Comparison of ENCODE assay signal across 27 mouse cellular contexts in the genomic region with DNA sequence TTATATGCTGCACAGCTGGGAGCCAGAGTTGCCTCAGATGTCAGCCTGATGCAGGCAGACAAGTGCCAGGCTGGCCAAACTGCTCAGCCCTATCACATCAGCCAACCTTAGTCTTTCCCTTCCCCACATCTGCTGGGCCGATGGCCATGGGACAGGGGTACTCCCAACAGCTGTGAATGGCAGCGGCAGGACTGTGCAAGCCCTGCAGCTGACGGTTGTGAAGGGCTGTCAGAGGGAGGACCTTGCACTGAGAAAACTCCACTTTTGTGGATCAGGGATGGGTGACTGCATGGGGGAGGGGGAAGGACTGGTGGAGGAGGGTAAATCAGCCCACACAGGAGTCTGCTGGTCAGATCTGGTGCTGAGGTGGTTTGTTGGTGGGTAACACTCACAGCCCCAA. TPM values are rescaled to one million over a fixed set of nuclear protein-coding genes. Genes with fewer than 3 reads are reported as not detected.
DNase-seq lines count a peak whose midpoint lies in the region; ATAC-seq lines count a peak whose summit lies in the region.
"Had no signal": no experiment of that assay in that cellular context is flagged by ENCODE, and none has a peak within 500 bp of the region (broad histone marks: within the 10 kb centered on the region; RNA-seq: fewer than 3 reads in every experiment).

No protein-coding gene starts in this region.

- H3K27me3 ChIP-seq in embryonic facial prominence, embryonic 14.5 days (replicated peaks; ENCODE audit: control insufficient read depth, insufficient read depth, low read length), result no peaks in the 10 kb centered on the region; the same call in 1 of the 2 replicates
- H3K27me3 ChIP-seq in embryonic facial prominence, embryonic 10.5 days (replicated peaks; ENCODE audit: low read depth, poor library complexity, severe bottlenecking), result no peaks in the 10 kb centered on the region; the same call in 1 of the 2 replicates
- H3K27me3 ChIP-seq in hindbrain, embryonic 12.5 days, result no peaks in the 10 kb centered on the region
- peaks cover 15% of the 10 kb centered on the region; the same call in 1 of the 2 replicates for H3K27me3 ChIP-seq in hindbrain, embryonic 13.5 days
- no peaks in the 10 kb centered on the region; the same call in 1 of the 2 replicates for H3K27me3 ChIP-seq in midbrain, embryonic 12.5 days
- H3K27me3 ChIP-seq in midbrain, embryonic 13.5 days, result peaks cover 3% of the 10 kb centered on the region; the same call in 1 of the 2 replicates

- no peak overlapping the region for H3K27ac ChIP-seq in embryonic facial prominence, embryonic 14.5 days (replicated peaks; ENCODE audit: low read depth, low read length)
- no peak overlapping the region for H3K27ac ChIP-seq in embryonic facial prominence, embryonic 10.5 days (replicated peaks)
- H3K27ac ChIP-seq in hindbrain, embryonic 12.5 days, result 0 out of 2 replicates have a peak overlapping the region, but pooled peaks have one; percentile 40
- no peak overlapping the region for H3K27ac ChIP-seq in hindbrain, embryonic 13.5 days
- H3K27ac ChIP-seq in midbrain, embryonic 12.5 days (replicated peaks), result peak overlapping the region; percentile 70; the same call in 1 of the 2 replicates
- H3K27ac ChIP-seq in midbrain, embryonic 13.5 days, result no peak overlapping the region
- H3K27ac ChIP-seq: embryonic facial prominence, embryonic 12.5 days; embryonic facial prominence, embryonic 15.5 days; forebrain, embryonic 10.5 days had no signal

- H3K4me2 ChIP-seq in embryonic facial prominence, embryonic 14.5 days (ENCODE audit: low read depth, low read length), result no peak overlapping the region
- H3K4me2 ChIP-seq in hindbrain, embryonic 12.5 days (replicated peaks), result no peak overlapping the region
- no peak overlapping the region for H3K4me2 ChIP-seq in hindbrain, embryonic 13.5 days
- no peak overlapping the region for H3K4me2 ChIP-seq in midbrain, embryonic 12.5 days (replicated peaks)
- H3K4me2 ChIP-seq in midbrain, embryonic 13.5 days (replicated peaks), result no peak overlapping the region
- H3K4me2 ChIP-seq: embryonic facial prominence, embryonic 12.5 days; embryonic facial prominence, embryonic 15.5 days; forebrain, embryonic 12.5 days had no signal

- no peak overlapping the region for H3K4me3 ChIP-seq in embryonic facial prominence, embryonic 14.5 days (ENCODE audit: low read depth, low read length)
- no peak overlapping the region for H3K4me3 ChIP-seq in embryonic facial prominence, embryonic 10.5 days
- no peak overlapping the region for H3K4me3 ChIP-seq in hindbrain, embryonic 12.5 days
- H3K4me3 ChIP-seq in hindbrain, embryonic 13.5 days, result no peak overlapping the region
- no peak overlapping the region for H3K4me3 ChIP-seq in midbrain, embryonic 12.5 days
- H3K4me3 ChIP-seq in midbrain, embryonic 13.5 days (replicated peaks), result no peak overlapping the region
- H3K4me3 ChIP-seq: embryonic facial prominence, embryonic 12.5 days; embryonic facial prominence, embryonic 15.5 days; erythroblast, embryonic 14.5 days; forebrain, embryonic 10.5 days; forebrain, embryonic 12.5 days had no signal

- no peaks in the 10 kb centered on the region for H3K36me3 ChIP-seq in embryonic facial prominence, embryonic 14.5 days (ENCODE audit: control insufficient read depth, insufficient read depth, low read length)
- H3K36me3 ChIP-seq in embryonic facial prominence, embryonic 10.5 days (replicated peaks), result no peaks in the 10 kb centered on the region
- no peaks in the 10 kb centered on the region for H3K36me3 ChIP-seq in hindbrain, embryonic 12.5 days
- H3K36me3 ChIP-seq in hindbrain, embryonic 13.5 days, result no peaks in the 10 kb centered on the region
- no peaks in the 10 kb centered on the region for H3K36me3 ChIP-seq in midbrain, embryonic 12.5 days
- no peaks in the 10 kb centered on the region for H3K36me3 ChIP-seq in midbrain, embryonic 13.5 days
- H3K36me3 ChIP-seq: embryonic facial prominence, embryonic 12.5 days; embryonic facial prominence, embryonic 15.5 days; forebrain, embryonic 10.5 days; forebrain, embryonic 12.5 days; G1E had no signal

- peak; percentile 22 for DNase-seq in embryonic facial prominence, embryonic 14.5 days (ENCODE audit: low spot score)
- DNase-seq in embryonic facial prominence, embryonic 10.5 days (ENCODE audit: low spot score), result no peak
- peak; percentile 37 for DNase-seq in retina, postnatal 1 day
- DNase-seq in retina, embryonic 14.5 days (ENCODE audit: low spot score), result no peak
- DNase-seq: adrenal gland, adult 2 months; adrenal gland, postnatal 10 days; adrenal gland, postnatal 25 days; B cell, adult 2 months; cerebellum, adult 11 months; cerebellum, adult 18-20 months; cerebellum, adult 8-10 months; cerebellum, adult 9-11 months; cerebellum, postnatal 36 days; embryo, embryonic 11 days had no signal

- 0 out of 2 replicates have a peak, but pooled peaks cover 8% of the 10 kb centered on the region for H3K9me3 ChIP-seq in embryonic facial prominence, embryonic 14.5 days (ENCODE audit: control insufficient read depth, low read length)
- peaks cover 5% of the 10 kb centered on the region; the same call in 1 of the 2 replicates for H3K9me3 ChIP-seq in embryonic facial prominence, embryonic 10.5 days
- no peaks in the 10 kb centered on the region for H3K9me3 ChIP-seq in hindbrain, embryonic 12.5 days (replicated peaks)
- no peaks in the 10 kb centered on the region for H3K9me3 ChIP-seq in hindbrain, embryonic 13.5 days
- H3K9me3 ChIP-seq in midbrain, embryonic 12.5 days, result peaks cover 6% of the 10 kb centered on the region; the same call in 1 of the 2 replicates
- no peaks in the 10 kb centered on the region for H3K9me3 ChIP-seq in midbrain, embryonic 13.5 days
- H3K9me3 ChIP-seq: embryonic facial prominence, embryonic 12.5 days; embryonic facial prominence, embryonic 15.5 days; forebrain, embryonic 12.5 days had no signal

- H3K4me1 ChIP-seq in embryonic facial prominence, embryonic 14.5 days (ENCODE audit: control insufficient read depth, insufficient read depth, low read length), result no peaks in the 10 kb centered on the region
- peaks cover 28% of the 10 kb centered on the region for H3K4me1 ChIP-seq in embryonic facial prominence, embryonic 10.5 days
- peaks cover 54% of the 10 kb centered on the region for H3K4me1 ChIP-seq in hindbrain, embryonic 12.5 days
- peaks cover 54% of the 10 kb centered on the region for H3K4me1 ChIP-seq in hindbrain, embryonic 13.5 days (replicated peaks)
- peaks cover 52% of the 10 kb centered on the region for H3K4me1 ChIP-seq in midbrain, embryonic 12.5 days
- peaks cover 61% of the 10 kb centered on the region for H3K4me1 ChIP-seq in midbrain, embryonic 13.5 days (replicated peaks)
- H3K4me1 ChIP-seq: embryonic facial prominence, embryonic 12.5 days; embryonic facial prominence, embryonic 15.5 days had no signal

- ATAC-seq in embryonic facial prominence, embryonic 14.5 days (ENCODE audit: low read depth), result peak; percentile 37; the same call in 1 of the 2 replicates
- no peak for ATAC-seq in hindbrain, embryonic 12.5 days (ENCODE audit: low FRiP score)
- ATAC-seq in hindbrain, embryonic 13.5 days (ENCODE audit: low FRiP score), result no peak
- no peak for ATAC-seq in midbrain, embryonic 12.5 days (ENCODE audit: low FRiP score, low read depth)
- no peak for ATAC-seq in midbrain, embryonic 13.5 days
- ATAC-seq: CD4-positive, CD25-positive, alpha-beta regulatory T cell, adult 4 months; forebrain, embryonic 14.5 days; forebrain, embryonic 16.5 days had no signal

- WGBS in embryonic facial prominence, embryonic 14.5 days, result 47% methylated on average over 3 of the region's 3 CpGs
- WGBS in embryonic facial prominence, embryonic 10.5 days, result 60% methylated on average over 3 of the region's 3 CpGs
- 31% methylated on average over 3 of the region's 3 CpGs for WGBS in hindbrain, embryonic 12.5 days
- 38% methylated on average over 3 of the region's 3 CpGs for WGBS in hindbrain, embryonic 13.5 days
- WGBS in midbrain, embryonic 12.5 days, result 46% methylated on average over 3 of the region's 3 CpGs
- WGBS in midbrain, embryonic 13.5 days, result 46% methylated on average over 3 of the region's 3 CpGs

- no peak overlapping the region for H3K9ac ChIP-seq in embryonic facial prominence, embryonic 14.5 days (ENCODE audit: low read depth, low read length)
- no peak overlapping the region for H3K9ac ChIP-seq in hindbrain, embryonic 12.5 days
- H3K9ac ChIP-seq in hindbrain, embryonic 13.5 days, result no peak overlapping the region
- H3K9ac ChIP-seq in midbrain, embryonic 12.5 days (replicated peaks), result no peak overlapping the region
- H3K9ac ChIP-seq in midbrain, embryonic 13.5 days (replicated peaks), result no peak overlapping the region; the same call in 1 of the 2 replicates
- H3K9ac ChIP-seq: embryonic facial prominence, embryonic 12.5 days; embryonic facial prominence, embryonic 15.5 days; forebrain, embryonic 12.5 days had no signal

RNA-seq across cellular contexts. Expression of a gene that starts 22.4 kb away (rescaled TPM):
- 15.1 and 16.0 TPM in 2 replicates for polyA plus RNA-seq in embryonic facial prominence, embryonic 14.5 days (2014; fragmentation: Nextera tagmentation; extraction: Ambion mirVana)
- 18.8 and 20.0 TPM in 2 replicates for polyA plus RNA-seq in embryonic facial prominence, embryonic 10.5 days (2016; fragmentation: Nextera tagmentation; extraction: Ambion mirVana)
- polyA plus RNA-seq in hindbrain, embryonic 12.5 days (2016; fragmentation: Nextera tagmentation; extraction: Ambion mirVana), result 32.9 and 38.2 TPM in 2 replicates
- 19.0 and 19.9 TPM in 2 replicates for polyA plus RNA-seq in hindbrain, embryonic 13.5 days (2015; fragmentation: Nextera tagmentation; extraction: Ambion mirVana)
- 31.4 and 43.0 TPM in 2 replicates for polyA plus RNA-seq in midbrain, embryonic 12.5 days (2016; fragmentation: Nextera tagmentation; extraction: Ambion mirVana)
- polyA plus RNA-seq in midbrain, embryonic 13.5 days (2015; fragmentation: Nextera tagmentation; extraction: Ambion mirVana), result 16.5 and 24.0 TPM in 2 replicates

RNA-seq across cellular contexts. Expression of a gene that starts 59.1 kb away (rescaled TPM):
- 0.59 and 1.1 TPM in 2 replicates for polyA plus RNA-seq in embryonic facial prominence, embryonic 14.5 days (2014; fragmentation: Nextera tagmentation; extraction: Ambion mirVana)
- polyA plus RNA-seq in embryonic facial prominence, embryonic 10.5 days (2016; fragmentation: Nextera tagmentation; extraction: Ambion mirVana), result not detected in 2 replicates
- polyA plus RNA-seq in hindbrain, embryonic 12.5 days (2016; fragmentation: Nextera tagmentation; extraction: Ambion mirVana), result 0.40 and 0.54 TPM in 2 replicates
- 0.45 and 0.58 TPM in 2 replicates for polyA plus RNA-seq in hindbrain, embryonic 13.5 days (2015; fragmentation: Nextera tagmentation; extraction: Ambion mirVana)
- 0.16 and 0.51 TPM in 2 replicates for polyA plus RNA-seq in midbrain, embryonic 12.5 days (2016; fragmentation: Nextera tagmentation; extraction: Ambion mirVana)
- 0.22 and 0.46 TPM in 2 replicates for polyA plus RNA-seq in midbrain, embryonic 13.5 days (2015; fragmentation: Nextera tagmentation; extraction: Ambion mirVana)
- polyA plus RNA-seq: CD4-positive, CD25-positive, alpha-beta regulatory T cell, adult 4 months; erythroblast, embryonic 14.5 days; forebrain, embryonic 16.5 days; G1E had no signal

Comparison
In these comparisons a context has a peak if more than half of its experiments do, and no peak if none do; other contexts are left out.
1. DNase-seq: peak in embryonic facial prominence, embryonic 14.5 days (single experiment) and retina, postnatal 1 day (single experiment); none in embryonic facial prominence, embryonic 10.5 days (single experiment) and retina, embryonic 14.5 days (single experiment).
2. H3K27ac ChIP-seq: peak in hindbrain, embryonic 12.5 days (single experiment) and midbrain, embryonic 12.5 days (single experiment); none in embryonic facial prominence, embryonic 14.5 days (single experiment), embryonic facial prominence, embryonic 10.5 days (single experiment), hindbrain, embryonic 13.5 days (single experiment) and midbrain, embryonic 13.5 days (single experiment).